Mouse (Mus musculus): ENCODE measurements at regions not wholly inside any gene's neighbourhood (a gene's known extent, or its start where the extent isn't known, plus 50 kb on each side); places are given as distances from the start of the nearest gene placed in this dataset.

DNA sequence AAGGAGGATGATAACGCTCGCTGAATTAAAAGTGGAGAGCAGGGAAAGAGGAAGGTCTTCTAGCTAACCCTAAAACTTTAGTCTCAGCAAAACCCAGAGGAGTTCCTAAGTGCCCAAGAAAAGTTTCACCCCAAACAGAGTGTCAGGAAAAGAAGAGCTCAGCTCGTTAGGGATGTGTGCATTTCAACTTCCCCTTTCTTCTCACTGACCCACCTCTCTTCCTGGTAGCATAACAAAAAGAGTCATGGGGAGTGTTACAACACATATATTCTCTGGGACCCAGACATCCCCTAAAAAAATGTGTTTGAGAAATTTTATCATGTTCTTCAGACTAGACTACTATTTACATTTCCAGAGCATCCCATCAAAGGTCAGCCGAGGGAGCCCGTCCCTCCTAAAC lies 432.6 kb downstream of the Mctp2 start:
- DNase-seq (ENCODE audit: low spot score in 2 of 2) = no peak

DNA sequence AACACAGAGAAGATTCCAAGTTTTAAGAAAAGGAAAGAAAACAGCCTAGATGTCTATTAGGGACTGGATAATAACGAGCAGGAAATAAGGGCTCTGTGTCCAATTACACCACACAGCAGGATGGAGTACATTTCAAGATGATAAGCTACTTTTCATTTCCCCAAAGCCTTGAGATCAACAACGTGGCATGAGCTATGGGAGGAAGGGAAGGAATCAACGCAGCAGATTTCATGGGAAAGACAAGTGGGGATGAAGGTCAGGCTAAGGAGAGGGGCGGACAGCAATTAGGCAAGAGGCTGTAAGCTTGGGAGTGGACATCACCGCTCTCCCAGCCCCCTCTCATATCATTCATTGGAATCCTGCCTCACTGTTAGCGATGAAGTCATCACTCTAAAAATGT lies 433.5 kb downstream of the Mctp2 start:
- DNase-seq (ENCODE audit: low spot score in 2 of 2) = no peak

DNA sequence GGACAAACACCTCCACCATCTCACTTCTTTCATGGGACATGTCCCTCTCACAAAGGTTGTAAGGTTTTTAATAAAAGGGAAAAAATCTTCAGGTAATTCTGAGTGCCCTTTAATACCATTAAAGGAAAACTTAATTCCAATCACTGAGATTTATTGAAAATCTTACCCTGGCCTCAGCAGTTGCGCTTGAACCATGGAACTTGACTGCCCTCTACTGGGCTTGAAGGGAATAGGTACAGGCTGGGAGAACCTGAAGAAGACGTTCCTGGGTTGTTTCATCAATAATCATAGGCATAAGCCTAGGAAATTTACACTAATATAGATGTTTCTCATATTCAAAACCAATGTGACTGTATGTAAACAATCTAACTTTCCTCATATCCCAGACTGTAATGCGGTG lies 439.3 kb downstream of the Mctp2 start:
- peak; percentile 3 to 13 for DNase-seq (ENCODE audit: low spot score in 2 of 2)

DNA sequence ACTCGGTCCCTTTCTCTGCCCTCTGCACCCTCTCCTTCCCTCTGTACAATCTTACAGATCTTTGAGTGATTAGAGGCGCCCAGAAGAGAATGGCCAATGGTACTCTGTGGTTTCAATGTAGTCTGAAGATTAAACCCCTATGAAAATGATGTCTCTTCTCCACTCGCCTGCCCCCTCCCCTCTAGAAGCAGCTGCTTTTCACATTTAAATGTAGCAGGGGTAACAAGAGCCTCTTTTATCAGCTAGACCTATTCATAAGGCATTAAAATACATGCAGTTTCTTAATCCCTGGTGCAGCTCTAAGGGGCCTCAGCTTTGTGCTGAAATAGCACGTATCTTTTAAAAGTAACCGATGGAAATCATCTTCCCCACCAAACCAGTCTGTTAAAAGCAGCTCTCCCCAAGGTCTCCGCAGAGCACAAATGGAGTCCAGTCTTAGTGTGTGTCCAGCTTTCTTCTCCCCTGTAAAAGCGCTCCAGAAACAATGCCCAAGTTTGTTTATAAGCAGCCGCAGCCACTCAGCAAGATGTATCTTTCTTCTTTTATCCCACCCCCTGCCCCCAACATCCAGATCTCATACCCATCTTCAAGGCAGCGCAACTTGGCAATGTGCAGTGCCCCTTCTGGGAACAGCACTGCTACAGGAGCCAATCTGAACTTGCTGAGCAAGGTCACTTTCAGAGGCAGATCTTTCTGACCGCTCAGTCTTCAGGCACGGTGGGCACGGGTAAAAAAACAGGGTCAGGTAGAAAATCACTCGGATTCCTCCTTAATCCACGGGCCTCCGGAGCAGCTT lies 440.8 kb downstream of the Mctp2 start:
- no peak for DNase-seq (ENCODE audit: low spot score in 2 of 2)

DNA sequence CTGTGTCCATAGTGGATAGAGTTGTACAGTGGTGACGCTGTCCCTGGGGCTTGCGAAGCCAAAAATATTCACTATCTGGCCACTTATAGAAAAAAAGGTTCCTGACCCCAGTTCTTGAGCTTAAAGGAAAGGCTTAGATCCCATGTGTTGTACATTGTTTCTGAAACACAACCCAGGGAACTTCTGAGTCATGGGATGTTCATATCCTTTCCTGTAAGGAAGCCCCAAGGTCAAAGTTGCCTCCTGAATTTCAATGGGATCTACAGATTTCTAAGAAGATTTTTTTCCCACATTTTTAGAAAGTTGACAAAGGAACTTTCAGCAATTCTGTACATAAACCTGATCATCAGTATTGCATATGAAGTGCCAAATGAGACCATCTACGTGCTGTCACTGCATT lies 453.5 kb downstream of the Mctp2 start:
- DNase-seq (ENCODE audit: low spot score in 2 of 2) = no peak

DNA sequence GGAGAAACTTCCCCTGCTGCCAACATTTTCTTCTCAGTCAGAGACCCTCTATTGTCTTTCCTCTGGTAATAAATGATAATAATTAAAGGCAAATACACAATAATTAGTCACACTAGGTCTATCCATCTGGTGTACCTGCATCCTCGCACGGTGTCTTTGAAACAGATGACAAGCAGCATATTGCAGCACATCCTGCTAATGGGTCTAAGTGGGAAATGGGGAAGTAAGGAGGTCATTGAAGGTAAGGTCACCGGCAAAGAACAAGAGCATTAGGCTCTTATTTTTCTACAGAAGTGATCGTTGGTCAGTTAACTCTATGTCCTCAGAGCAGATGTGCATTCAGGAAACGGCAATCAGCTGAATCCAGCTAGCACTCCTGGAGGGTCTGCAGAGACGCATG lies 457.2 kb downstream of the Mctp2 start:
- DNase-seq (ENCODE audit: low spot score in 2 of 2) = no peak

DNA sequence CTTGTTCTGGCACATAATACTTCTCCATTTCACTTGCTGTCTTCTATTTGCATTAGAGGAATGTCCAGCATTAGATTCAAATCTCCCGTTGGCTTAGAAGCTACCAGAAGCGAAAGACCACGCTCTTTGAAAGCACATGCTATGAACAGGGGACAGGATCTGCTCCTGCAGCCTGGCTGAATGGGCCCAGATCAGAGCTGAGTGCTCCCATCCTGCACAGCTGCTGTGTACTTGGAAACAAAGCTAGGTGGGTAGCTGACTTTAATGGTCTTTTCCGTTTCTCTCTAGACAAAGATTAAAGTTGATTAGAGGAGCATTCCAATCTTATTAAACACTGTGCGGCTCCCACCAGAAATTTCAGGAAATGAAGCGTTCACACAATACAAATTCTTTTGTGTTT lies 468.6 kb downstream of the Mctp2 start:
- no peak for DNase-seq (ENCODE audit: low spot score in 2 of 2)

DNA sequence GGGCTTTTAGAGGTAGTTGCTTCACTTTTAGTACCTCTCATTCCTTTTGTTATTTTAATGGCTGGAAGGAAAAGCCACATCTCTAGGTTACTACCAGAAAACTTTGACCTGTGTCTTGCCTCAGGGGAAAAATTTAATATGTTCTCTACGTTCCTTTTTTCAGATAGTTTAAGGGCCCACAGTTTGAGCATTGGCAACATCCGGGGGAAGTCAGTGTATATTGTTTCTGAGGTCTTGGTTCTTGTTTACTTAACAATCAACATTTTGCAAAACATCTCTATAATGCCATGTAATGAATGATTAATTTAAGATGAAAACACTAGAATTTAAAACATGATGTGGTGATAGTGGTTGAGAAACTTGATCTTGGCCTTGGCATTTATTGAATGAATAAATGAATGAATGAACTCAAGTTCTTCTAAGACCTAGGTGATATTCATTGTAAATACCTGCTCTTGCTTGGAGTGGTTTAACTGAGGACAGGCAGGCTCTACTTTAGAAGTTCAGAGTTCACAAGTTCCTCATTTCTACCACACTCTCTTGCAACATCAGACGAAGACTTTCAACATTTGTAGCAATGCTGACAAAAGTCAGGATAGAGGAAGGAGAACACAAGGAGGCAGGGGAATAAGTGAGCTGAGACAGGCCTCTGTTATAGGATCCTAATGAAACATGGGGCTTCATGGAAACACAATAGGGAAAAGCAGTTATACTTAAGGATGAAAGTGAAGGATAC lies 474.4 kb downstream of the Mctp2 start:
- no peak for DNase-seq (ENCODE audit: low spot score in 2 of 2)

DNA sequence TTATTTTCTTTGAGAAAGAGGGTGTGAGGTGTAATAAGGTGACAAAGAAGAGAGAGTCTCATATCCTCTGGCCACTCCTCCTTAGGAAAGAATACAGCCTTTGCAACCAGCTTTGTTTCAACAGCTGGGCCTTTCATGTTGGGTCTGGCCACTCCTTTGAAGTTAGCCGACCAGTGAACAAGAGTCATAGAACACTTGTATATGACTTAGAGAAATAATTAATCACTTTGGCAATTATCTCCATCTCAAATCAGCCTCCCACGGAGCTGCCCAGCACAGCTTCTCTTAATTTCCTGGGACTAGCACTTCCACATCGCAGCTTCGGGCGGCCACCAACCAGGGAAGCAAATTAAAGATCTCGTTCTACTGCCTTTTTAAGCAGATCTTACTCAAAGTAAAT lies 476.8 kb downstream of the Mctp2 start:
- no peak for DNase-seq (ENCODE audit: low spot score in 2 of 2)

DNA sequence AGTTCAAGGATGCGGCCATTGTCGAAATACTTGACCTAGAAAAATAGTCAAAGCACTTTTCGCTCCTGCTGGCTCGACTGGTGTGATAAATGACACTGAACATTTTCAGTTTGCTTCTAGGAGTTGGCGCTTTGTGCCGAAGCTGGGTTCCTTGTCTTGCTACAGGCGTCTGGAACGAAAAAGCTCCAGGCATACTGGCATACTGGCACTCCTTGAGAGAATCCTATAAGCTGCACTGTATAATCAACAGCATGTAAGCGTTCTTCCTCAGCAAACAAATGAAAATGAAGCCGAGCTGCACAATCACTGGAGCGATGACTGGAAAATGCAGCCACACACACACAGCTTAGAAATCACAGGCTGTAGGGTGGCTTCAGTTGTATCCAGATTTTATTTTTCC lies 464.9 kb upstream of the Gm10295 start:
- no peak for DNase-seq (ENCODE audit: low spot score in 2 of 2)

DNA sequence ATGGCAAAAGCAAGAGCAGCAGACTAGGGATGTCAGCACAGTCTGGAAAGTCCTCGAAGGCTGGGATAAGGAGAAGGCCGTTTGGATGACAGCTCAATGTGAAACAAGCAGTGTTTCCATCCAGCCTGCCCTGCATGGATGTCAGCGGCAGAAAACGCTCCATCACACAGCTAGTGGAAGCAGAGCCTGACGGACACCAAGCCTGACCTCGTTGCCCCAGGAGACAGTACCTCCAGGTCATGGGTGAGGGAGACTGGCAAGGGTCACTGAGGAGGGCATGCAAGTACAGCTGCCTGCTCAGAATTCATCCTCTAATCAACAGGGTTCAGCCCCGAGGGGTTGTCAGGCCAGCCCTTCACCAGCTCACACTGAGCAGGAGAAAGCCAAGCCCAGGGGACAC lies 442.9 kb upstream of the Gm10295 start:
- DNase-seq (ENCODE audit: low spot score in 2 of 2) = no peak

DNA sequence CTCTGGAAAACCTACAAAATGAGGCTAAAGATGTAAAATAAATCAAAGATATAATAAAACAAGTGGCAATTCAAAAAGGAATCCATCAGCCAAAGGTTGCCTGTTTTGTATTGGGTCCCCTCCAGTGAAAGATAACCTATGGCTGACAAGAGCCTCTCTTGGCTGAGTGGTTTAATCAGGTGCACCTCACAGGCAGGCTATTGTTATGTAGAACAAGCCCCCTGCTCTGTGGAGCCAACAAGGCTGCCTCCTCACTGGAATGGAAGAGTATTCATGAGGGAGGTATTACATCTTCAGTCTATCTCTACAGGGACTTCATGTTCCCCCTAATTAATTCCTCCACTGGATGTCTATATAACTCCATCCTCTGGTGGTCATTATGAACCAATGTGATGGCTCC lies 437.1 kb upstream of the Gm10295 start:
- DNase-seq (ENCODE audit: low spot score in 2 of 2) = no peak

DNA sequence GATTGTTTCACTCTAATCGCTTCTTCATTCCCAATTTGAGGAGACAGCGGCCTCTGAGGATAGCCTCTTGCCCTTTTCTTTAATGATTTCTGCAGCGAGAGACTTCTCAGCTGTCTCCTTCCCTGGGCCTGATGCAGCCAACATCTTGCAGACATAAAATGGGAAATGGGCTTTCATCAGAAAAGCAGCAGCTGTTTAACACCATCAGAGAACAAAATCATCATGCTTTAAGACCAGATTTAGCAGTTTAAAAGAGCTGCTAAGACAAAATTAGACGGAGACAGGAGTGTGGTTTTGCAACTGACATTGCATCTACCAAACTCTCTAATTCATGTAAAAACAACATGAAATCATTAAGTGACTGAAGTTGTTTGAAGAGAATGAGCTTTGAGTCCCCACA lies 431.2 kb upstream of the Gm10295 start:
- no peak for DNase-seq (ENCODE audit: low spot score in 2 of 2)

DNA sequence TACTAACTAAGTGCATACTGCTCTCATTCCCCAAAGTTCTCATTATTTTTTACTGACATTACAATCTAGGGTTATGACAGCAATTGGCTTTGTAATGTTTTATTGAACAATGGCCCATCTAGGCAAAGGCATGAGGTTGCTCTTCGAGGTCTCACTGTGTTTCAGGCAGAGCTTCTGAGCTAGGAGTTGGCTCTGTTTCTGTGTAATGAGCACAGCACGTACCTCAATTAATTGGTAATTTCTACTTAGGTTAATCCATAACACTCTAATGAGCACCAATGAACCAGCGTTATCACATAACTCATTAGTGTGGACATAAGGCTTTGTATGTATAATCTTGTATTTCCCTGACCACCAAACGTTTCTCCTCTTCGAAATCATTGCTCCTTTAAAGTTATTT lies 398.6 kb upstream of the Gm10295 start:
- no peak for DNase-seq (ENCODE audit: low spot score in 2 of 2)

DNA sequence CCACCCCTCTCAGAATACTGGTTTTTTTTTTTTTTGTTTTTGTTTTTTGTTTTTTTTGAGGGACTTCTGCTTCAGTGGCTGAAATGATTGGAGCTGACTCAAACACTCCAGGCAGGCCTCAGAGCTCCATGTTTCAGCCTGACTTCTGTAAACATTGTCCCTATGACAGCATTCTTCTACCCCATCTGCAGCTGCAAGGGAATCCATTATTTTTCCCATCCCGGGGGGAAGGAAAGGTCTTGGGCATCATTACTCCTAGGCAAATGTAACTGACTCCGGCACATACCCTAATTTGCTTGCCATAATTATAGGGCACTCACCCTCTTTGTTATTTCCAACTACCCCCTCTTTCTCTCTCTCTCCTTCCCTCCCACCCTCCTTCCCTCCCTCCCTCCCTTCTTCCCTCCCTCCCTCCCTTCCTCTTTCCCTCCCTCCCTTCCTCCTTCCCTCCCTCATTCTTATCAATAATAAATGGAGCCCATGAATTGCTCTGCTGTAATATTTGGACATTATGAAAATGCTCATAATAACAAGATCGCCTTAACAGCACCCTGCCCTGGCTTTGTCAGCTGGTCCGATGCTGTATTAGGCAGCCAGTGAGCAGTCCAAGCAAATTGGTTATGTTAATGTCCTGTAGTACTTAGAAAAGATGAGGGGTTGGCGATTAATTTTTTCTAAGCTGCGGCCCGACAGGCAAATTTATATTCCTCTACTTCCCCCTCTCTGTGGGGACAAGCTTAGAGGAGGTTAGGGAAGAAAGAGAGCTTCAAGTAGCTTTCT lies 395.0 kb upstream of the Gm10295 start:
- no peak for DNase-seq (ENCODE audit: low spot score in 2 of 2)

DNA sequence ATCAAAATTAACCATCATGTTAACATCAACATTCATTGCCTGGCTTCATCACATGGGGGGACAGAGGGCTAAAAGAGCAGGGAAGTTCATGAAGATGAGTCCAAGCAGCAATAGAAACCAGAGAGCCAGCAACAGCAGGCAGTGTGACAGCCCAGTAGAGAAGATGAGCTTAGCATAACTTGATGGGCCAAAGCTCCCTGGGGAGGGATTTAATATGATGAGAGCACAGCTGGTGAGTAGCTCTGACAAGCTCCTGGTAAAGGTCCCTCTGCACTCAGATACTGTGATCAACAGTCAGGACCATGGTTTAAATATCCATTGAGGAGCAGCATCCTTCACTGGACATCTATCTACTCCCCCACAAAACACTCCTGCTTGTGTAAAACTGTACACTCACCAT lies 377.2 kb upstream of the Gm10295 start:
- no peak for DNase-seq (ENCODE audit: low spot score in 2 of 2)

DNA sequence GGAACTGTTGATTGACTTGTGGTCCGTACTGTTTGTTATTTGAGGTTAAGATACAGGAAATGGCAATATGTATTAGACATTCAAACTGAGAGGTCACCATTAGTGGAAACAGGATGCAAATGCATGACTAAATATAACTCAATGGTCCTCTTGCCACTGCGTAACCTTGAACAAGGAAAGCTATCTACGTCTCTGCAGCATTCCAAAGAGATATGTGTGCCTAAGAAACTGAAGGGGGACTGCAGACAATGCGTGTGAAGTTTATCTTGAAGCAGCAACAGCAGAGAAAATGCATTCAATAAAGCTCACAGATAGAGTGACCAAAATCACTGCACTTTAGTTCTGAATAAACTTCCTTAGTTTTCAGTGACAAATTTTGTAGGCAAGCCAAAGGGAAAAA lies 356.9 kb upstream of the Gm10295 start:
- no peak for DNase-seq (ENCODE audit: low spot score in 2 of 2)

DNA sequence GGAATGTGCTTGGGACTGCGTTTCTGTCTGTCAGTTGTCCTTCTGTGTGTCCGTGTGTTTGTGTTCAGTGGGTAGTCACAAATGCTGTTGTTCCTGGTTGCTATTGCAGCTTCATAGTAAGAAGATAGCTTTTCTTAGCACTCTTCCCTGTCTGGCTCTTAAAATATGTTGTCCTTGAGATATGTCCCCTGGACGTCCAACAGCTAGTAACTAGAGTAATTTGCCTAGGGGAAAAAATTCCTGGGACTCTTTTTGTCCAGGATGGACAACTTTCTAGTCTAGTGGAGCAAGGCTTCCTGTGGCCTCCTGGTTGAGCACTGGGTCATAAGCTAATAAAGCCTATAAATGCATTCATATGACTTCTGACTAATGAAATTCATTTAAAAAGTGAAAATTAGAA lies 354.9 kb upstream of the Gm10295 start:
- DNase-seq (ENCODE audit: low spot score in 2 of 2) = no peak

DNA sequence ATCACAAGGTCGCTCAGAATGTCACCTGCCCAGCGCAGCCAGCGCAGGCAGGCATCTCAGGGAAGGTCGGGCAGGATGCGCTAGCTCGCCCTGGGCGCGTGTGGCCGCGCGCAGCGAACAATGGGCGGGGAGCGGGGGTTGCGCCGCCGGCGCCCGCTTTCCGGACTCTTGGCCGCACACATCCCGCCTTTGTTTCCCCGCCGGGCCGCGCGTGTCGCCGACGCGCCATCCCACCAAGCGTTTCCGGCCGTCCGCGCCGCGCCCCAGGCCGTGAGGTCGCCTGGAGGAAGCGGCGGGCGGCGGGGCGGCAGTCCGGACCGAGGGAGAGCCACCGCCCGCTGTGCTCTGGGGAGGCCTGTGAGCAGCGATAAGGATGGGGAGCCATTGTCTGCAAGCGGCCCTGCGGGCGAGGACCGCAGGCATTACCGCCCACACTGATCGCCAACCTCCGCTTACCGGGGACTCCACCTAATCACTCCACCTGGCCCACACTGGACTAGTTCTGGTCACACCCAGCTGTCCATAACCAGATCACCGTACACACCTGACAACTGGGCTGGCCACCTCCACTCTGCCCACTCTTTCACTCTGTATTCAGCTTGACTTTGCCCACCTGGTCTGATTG lies 354.3 kb upstream of the Gm10295 start:
- DNase-seq (ENCODE audit: low spot score in 2 of 2) = peak; percentile 1 to 3

DNA sequence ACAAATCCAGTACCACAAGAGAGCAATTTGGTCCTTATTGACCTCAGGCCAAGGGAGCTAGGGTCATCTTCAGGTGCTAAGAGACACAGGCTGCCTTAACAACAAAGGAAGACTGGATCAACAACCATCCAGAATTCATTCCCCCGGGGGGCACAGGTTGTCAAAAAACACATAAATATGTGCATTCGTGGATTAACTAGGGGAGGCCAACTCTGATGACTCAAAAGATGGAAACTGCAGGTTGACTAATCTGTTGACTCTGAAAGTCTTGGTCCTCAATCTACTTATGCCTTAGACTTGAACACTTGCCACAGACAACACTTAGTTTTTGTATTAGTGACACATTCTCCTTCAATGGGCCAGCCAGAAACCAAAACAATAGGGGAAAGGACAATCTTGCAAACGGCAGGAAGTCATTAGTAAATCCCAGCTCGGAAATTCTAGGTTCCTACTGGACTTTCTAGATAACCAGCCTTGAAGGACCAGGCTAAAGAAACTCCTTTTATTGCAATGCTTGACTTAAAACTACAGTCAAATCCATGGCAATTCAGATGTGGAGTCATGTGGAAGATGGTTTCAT lies 353.5 kb upstream of the Gm10295 start:
- no peak for DNase-seq (ENCODE audit: low spot score in 2 of 2)
